Mouse (Mus musculus) forebrain, embryonic 12.5 days (tissue): Measurements from ENCODE around the gene Ccdc141. TPM values are rescaled to one million over a fixed set of nuclear protein-coding genes. Genes with fewer than 3 reads are reported as not detected.

ENCODE experiments used
- ATAC-seq: fragments of 200-750 bp; cut with Nextera tagmentation; 2 replicates; pipeline ENCODE4 v1.8.0; 2017; ENCODE audit warnings: moderate TSS enrichment; ENCODE audit not compliant: low FRiP score
- H3K27ac ChIP-seq: fragments of 300-500 bp; sonication (generic); 2 replicates; pipeline ENCODE4 v1.5.1; 2016; ENCODE audit warnings: mild to moderate bottlenecking
- H3K27me3 ChIP-seq: fragments of 300-500 bp; sonication (generic); 2 replicates; pipeline ENCODE4 v1.6.1; 2016; ENCODE audit warnings: mild to moderate bottlenecking
- H3K36me3 ChIP-seq: fragments of 300-500 bp; sonication (generic); replicated peaks from 2 replicates; pipeline ENCODE4 v1.6.1; 2016; ENCODE audit warnings: mild to moderate bottlenecking
- H3K4me1 ChIP-seq: fragments of 300-500 bp; sonication (generic); 2 replicates; pipeline ENCODE4 v1.6.1; 2016
- H3K4me2 ChIP-seq: fragments of 300-500 bp; sonication (generic); 2 replicates; pipeline ENCODE4 v1.6.1; 2016; ENCODE audit warnings: mild to moderate bottlenecking, moderate library complexity
- H3K4me3 ChIP-seq: fragments of 300-500 bp; sonication (generic); replicated peaks from 2 replicates; pipeline ENCODE4 v1.5.1; 2016; ENCODE audit warnings: mild to moderate bottlenecking
- H3K9ac ChIP-seq: fragments of 300-500 bp; sonication (generic); 2 replicates; pipeline ENCODE4 v1.6.1; 2016; ENCODE audit warnings: mild to moderate bottlenecking
- H3K9me3 ChIP-seq: fragments of 300-500 bp; sonication (generic); 2 replicates; pipeline ENCODE4 v1.6.1; 2016
- WGBS: fragments of 180-500 bp; shearing (Covaris S2); methylation state at CpG from one replicate; pipeline ENCODE4 v1.1.7; 2016; 5-methylcytosine and 5-hydroxymethylcytosine counted together
- polyA plus RNA-seq: library from polyadenylated mRNA; unstranded; fragments of >200 nt; fragmentation: Nextera tagmentation; extraction: Ambion mirVana; gene quantifications from 2 replicates; pipeline ENCODE4 v1.2.1, GENCODE M21; 2016

The Ccdc141 gene
- polyA plus RNA-seq, 1 experiment from 2014 or later = 3.6 TPM

DNA sequence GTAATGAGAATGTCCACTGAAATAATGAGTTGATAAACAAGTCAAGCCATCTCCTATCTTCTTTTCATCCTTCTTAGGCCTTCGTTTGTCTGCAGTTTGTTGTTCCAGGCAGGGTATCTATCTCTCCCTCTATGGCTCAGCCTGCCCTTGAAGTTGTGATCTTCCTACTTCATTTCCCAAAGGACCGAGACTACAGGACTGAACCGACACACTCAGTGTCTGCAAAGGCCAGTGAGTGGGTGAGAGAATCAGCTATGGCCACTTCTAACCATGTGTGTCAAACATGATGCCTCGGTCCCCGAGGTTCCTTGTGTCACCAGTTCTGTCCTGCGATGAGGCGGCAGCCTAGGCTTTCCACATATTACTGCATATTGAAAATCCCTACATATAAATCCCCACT lies 19.2 kb upstream of the Ccdc141 start:
- Histone ChIP-seq H3K4me1 (no peaks in the 10 kb centered on the region), H3K27ac (no peak overlapping the region), H3K4me2 (no peak overlapping the region), H3K4me3 (no peak overlapping the region), H3K9me3 (no peaks in the 10 kb centered on the region), H3K27me3 (no peaks in the 10 kb centered on the region), H3K9ac (no peak overlapping the region), H3K36me3 (peaks cover 61% of the 10 kb centered on the region)
- 93% methylated on average over 7 of the region's 7 CpGs for WGBS
- ATAC-seq = no peak

DNA sequence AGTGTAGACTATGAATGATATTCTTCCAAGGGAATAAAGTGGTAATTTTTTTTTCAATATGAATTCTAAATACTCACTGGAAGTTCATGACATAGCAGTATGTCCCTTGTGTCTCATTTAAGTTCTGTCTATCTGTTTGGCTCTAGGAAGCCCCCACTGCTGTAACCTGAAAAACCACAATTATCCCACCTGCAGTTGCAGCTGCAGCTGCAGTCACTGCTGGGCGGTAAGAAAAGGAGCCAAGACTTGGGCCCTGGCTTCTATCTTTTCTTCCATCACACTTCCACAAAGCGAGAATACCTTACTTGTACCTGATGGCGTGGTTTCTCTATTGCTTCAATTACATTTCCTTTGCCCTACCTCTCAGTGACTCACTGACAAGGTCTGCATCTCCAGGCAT lies 17.1 kb upstream of the Ccdc141 start:
- 89% methylated on average over 3 of the region's 3 CpGs for WGBS
- ATAC-seq = no peak
- Histone ChIP-seq H3K27me3 (no peaks in the 10 kb centered on the region), H3K9ac (no peak overlapping the region), H3K4me2 (no peak overlapping the region), H3K4me1 (no peaks in the 10 kb centered on the region), H3K4me3 (no peak overlapping the region), H3K9me3 (no peaks in the 10 kb centered on the region), H3K27ac (no peak overlapping the region), H3K36me3 (peaks cover 50% of the 10 kb centered on the region)

DNA sequence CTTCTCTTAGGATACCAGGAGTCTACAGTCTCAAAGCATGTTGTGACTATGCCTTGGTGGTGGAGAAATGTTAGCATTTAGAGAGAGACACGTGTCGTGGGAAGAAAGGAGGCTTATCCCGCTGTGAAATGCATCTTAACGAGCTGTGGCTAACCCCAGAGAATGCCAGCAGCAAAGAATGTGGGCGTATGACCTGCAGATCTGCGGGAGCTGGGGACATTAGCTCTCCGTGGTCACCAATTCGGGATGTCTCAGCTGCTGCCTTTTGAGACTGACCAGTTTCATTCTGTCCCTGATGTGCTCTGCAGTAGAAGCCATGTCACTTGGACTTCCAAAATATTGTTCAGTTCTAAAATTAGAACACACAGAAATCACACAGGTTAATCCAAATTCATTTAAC lies 16.5 kb upstream of the Ccdc141 start:
- H3K4me3 ChIP-seq = no peak overlapping the region
- no peaks in the 10 kb centered on the region for H3K27me3 ChIP-seq
- no peak for ATAC-seq
- H3K36me3 ChIP-seq = peaks cover 46% of the 10 kb centered on the region
- H3K9ac ChIP-seq = no peak overlapping the region
- no peaks in the 10 kb centered on the region for H3K9me3 ChIP-seq
- WGBS = 38% methylated on average over 8 of the region's 8 CpGs
- H3K4me1 ChIP-seq = no peaks in the 10 kb centered on the region
- no peak overlapping the region for H3K4me2 ChIP-seq
- no peak overlapping the region for H3K27ac ChIP-seq

DNA sequence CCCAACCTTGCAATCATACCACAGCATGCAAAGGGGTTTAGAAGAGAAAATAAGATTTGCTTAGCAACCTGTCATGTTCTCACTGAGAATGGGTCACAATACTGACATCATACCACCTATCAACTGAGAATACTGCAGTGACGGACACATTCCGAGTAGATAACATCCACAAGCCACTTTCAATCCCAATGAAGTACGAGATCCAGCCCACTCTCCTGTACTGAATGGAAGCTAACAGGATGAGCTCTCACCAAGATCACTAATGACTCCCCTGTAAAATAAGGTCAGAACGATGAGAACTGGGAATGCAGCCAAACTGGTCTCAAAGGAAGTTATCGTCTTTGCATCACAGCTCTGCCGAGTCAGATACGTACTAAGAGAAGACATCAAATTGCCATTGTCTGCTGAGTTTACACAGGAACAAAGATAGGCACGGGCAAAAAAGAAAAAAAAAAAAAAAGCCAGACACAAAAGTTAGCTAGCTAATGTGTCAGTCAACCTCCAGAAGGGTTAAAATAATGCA lies 13.7 kb upstream of the Ccdc141 start:
- no peaks in the 10 kb centered on the region for H3K9me3 ChIP-seq
- no peak overlapping the region for H3K27ac ChIP-seq
- no peak overlapping the region for H3K4me3 ChIP-seq
- no peak for ATAC-seq
- no peak overlapping the region for H3K9ac ChIP-seq
- WGBS = 75% methylated on average over 8 of the region's 8 CpGs
- H3K36me3 ChIP-seq = peaks cover 22% of the 10 kb centered on the region
- H3K4me1 ChIP-seq = no peaks in the 10 kb centered on the region
- no peaks in the 10 kb centered on the region for H3K27me3 ChIP-seq
- no peak overlapping the region for H3K4me2 ChIP-seq

DNA sequence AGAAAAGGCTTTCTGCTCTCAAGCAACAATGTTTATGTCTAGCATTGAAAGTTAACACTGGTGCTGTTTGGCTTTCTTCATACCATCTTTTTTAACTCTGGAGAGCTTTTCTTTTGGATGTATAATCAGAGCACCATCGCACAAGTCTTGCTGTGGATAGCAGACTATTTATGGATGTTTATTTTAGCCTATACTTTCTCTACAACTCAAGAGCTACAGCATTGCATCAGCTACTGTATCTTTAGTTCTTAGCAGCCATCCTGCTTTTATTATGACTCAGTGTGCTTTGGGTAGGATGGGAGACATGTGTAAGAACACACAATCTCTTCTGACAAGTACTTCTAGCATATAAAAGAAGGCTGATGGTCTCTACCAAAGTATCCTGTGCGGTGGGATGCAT lies 13.2 kb upstream of the Ccdc141 start:
- Histone ChIP-seq H3K9ac (no peak overlapping the region), H3K4me2 (no peak overlapping the region), H3K27ac (no peak overlapping the region), H3K36me3 (peaks cover 22% of the 10 kb centered on the region), H3K4me1 (no peaks in the 10 kb centered on the region), H3K9me3 (no peaks in the 10 kb centered on the region), H3K4me3 (no peak overlapping the region), H3K27me3 (no peaks in the 10 kb centered on the region)
- WGBS = 92% methylated on average over 2 of the region's 2 CpGs
- no peak for ATAC-seq

DNA sequence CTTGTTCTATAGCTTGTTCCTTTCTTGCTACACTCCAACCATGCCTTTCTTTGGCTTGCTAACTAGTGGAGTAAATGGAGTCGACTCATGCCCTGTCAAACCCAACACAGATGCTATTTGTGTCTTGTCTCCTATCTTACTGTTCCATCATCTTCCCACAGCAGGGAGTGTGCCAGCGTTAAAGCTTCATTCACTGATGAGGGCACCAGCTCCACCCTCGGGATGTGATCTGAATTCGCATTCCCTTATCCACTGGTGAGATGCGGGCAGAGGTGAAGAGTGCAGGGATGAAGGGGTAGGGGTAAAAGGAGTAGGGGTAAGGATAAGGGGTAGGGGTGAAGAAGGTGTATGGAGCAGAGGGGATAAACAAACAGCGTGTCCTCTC lies 12.6 kb upstream of the Ccdc141 start:
- Histone ChIP-seq H3K4me3 (no peak overlapping the region), H3K36me3 (peaks cover 17% of the 10 kb centered on the region), H3K27me3 (no peaks in the 10 kb centered on the region), H3K9ac (no peak overlapping the region), H3K4me1 (no peaks in the 10 kb centered on the region), H3K4me2 (no peak overlapping the region), H3K27ac (no peak overlapping the region), H3K9me3 (no peaks in the 10 kb centered on the region)
- ATAC-seq = no peak
- WGBS = 76% methylated on average over 6 of the region's 6 CpGs

DNA sequence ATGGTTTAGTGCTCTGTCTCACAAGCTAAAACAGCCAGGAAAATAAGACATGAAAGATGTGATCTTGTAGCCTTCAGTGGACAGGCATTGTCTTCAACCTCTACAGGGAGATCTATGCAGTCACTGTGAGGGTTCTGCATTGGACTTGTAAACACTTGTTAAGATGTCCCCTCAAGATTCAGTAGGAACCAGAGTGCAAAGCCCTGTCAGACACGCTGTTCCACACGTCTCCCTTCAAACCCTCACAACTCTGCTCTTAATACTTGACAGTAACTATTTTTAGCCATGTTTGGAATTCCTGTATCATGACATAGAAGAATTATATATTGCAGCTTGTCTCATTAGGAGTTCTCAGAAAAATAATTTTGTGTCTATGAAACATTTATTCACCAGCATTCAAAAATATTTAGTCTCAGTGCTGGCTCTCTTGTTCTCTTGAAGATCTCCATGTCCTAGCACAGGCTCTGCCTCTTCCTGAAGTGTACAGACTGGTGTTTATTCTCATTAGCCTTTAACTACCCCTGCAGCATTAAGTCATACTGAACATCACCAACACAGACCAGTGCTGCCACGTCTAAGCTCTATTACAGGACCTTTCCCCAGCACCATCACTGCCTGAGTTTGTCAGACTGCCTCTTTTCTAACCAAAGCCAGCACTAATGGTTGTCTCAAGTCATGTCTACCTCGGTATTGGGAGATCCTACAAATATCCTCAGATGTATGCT lies 12.0 kb upstream of the Ccdc141 start:
- no peak overlapping the region for H3K9ac ChIP-seq
- H3K4me1 ChIP-seq = 0 out of 2 replicates have a peak, but pooled peaks cover 2% of the 10 kb centered on the region
- no peaks in the 10 kb centered on the region for H3K9me3 ChIP-seq
- peaks cover 13% of the 10 kb centered on the region for H3K36me3 ChIP-seq
- H3K4me2 ChIP-seq = no peak overlapping the region
- H3K27ac ChIP-seq = no peak overlapping the region
- 88% methylated on average over 4 of the region's 4 CpGs for WGBS
- no peak overlapping the region for H3K4me3 ChIP-seq
- H3K27me3 ChIP-seq = no peaks in the 10 kb centered on the region
- no peak for ATAC-seq

DNA sequence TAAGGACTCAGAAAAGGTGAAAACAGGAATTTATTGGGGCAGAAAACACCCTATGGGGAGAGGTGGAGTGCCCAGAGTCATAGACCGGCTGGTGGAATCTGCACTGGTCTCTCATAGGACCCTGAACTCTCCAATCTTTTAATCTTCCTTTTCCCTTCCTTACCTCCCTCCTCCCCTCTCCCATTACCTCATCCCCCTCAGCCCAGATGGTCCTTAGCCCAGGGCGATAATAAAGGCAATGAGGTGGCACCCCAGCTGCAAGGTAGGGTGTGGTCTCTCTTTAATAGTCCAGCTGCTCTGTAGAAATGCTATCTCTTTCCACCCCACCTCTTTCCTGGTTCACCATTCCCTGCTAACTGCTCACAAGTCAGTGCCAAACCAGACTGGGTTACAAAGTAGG lies 7.0 kb upstream of the Ccdc141 start:
- no peak overlapping the region for H3K9ac ChIP-seq
- 78% methylated on average over 2 of the region's 2 CpGs for WGBS
- H3K4me2 ChIP-seq = no peak overlapping the region
- no peaks in the 10 kb centered on the region for H3K36me3 ChIP-seq
- no peak overlapping the region for H3K27ac ChIP-seq
- H3K4me1 ChIP-seq = 0 out of 2 replicates have a peak, but pooled peaks cover 2% of the 10 kb centered on the region
- H3K4me3 ChIP-seq = no peak overlapping the region
- no peaks in the 10 kb centered on the region for H3K27me3 ChIP-seq
- no peak for ATAC-seq
- no peaks in the 10 kb centered on the region for H3K9me3 ChIP-seq

DNA sequence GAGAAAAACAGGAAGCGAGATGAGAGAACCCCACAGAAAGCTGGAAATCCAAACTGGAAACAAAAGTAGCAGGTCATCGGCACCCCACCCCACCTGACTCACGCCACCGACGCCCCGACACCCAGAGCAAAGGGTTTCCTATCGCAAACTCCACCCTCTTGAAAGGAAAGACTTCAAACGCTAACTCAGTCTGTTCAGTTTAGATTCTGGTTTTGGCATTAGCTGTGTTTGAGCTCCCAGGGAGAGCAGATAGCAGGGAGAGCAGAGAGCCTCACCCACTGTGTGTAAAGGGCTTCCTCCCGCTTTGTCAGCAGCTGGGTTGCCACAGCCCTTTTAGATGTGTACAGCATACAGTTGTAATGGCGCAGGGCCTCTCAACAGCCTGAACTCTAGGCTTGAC lies 6.0 kb upstream of the Ccdc141 start:
- 77% methylated on average over 10 of the region's 10 CpGs for WGBS
- peaks cover 13% of the 10 kb centered on the region for H3K4me1 ChIP-seq
- ATAC-seq = no peak
- no peaks in the 10 kb centered on the region for H3K36me3 ChIP-seq
- H3K9me3 ChIP-seq = no peaks in the 10 kb centered on the region
- H3K27me3 ChIP-seq = no peaks in the 10 kb centered on the region
- H3K27ac ChIP-seq = no peak overlapping the region
- no peak overlapping the region for H3K4me2 ChIP-seq
- H3K4me3 ChIP-seq = no peak overlapping the region
- H3K9ac ChIP-seq = no peak overlapping the region

DNA sequence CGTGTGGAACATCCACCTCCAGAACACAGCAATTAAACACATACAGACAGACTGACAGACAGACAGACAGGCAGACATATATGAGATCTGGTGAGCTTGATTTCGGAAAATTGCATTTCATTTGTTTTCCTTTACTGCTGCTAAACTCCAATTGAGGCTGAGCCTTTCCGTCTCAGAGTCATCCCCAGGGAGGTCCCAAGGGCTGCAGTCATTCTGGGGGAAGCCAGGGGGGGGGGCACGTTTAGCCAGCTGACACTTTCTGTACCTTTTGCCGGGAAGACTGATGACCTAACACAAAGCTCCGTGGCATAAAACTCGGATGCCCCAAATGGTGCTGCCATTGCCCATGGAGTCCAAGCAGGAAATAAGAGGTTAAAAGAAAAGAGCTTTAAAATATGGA lies 5.0 kb upstream of the Ccdc141 start:
- Histone ChIP-seq H3K27ac (no peak overlapping the region), H3K36me3 (no peaks in the 10 kb centered on the region), H3K9me3 (no peaks in the 10 kb centered on the region), H3K4me2 (no peak overlapping the region), H3K4me1 (peaks cover 22% of the 10 kb centered on the region), H3K27me3 (no peaks in the 10 kb centered on the region; the same call in 1 of the 2 replicates), H3K9ac (no peak overlapping the region), H3K4me3 (no peak overlapping the region)
- ATAC-seq = no peak
- 73% methylated on average over 7 of the region's 7 CpGs for WGBS

DNA sequence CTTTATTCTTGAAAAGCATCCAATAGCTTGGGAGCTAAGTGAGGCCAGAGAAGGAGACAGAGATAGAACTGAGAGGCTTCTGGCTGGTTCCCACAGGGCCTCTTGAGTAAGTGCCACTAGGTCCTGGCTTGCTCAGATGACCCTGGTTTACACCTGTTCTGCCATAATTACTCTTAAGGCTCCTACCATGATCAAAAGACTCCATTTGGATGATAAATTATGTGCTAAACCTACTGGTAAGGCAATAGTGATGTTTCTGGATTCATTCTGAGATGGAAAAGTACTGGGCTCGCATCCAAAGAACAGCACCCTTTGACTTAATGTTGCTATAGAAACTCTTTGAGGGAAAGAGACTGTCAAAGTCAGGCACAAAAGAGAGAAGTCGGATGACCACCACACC lies 3.9 kb upstream of the Ccdc141 start:
- no peak overlapping the region for H3K4me3 ChIP-seq
- no peaks in the 10 kb centered on the region for H3K9me3 ChIP-seq
- no peaks in the 10 kb centered on the region for H3K36me3 ChIP-seq
- no peaks in the 10 kb centered on the region; the same call in 1 of the 2 replicates for H3K27me3 ChIP-seq
- ATAC-seq = no peak
- 70% methylated on average over 2 of the region's 2 CpGs for WGBS
- H3K4me1 ChIP-seq = peaks cover 29% of the 10 kb centered on the region
- no peak overlapping the region for H3K9ac ChIP-seq
- H3K27ac ChIP-seq = no peak overlapping the region
- H3K4me2 ChIP-seq = no peak overlapping the region

DNA sequence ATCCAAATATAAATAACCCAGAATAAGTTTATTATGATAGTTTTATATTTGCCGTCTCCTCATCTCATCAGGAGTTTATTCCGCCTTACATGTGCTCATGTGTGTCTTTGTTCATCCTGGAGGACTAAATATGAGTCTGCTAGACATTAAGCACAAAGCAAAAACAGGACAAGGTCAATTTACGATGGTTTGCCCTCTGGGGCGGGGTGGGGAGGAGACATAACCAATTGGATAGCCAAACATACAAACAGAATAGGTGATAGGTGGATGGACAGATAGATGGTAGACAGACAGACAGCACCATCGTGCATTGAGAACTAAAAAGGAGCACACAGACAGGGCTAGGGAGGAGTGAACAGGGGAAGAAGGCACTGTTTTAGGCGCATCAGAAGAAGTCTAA lies 3.4 kb upstream of the Ccdc141 start:
- 89% methylated on average over 6 of the region's 6 CpGs for WGBS
- Histone ChIP-seq H3K9ac (no peak overlapping the region), H3K27me3 (peaks cover 1% of the 10 kb centered on the region; the same call in 1 of the 2 replicates), H3K4me3 (no peak overlapping the region), H3K4me2 (no peak overlapping the region), H3K36me3 (no peaks in the 10 kb centered on the region), H3K27ac (no peak overlapping the region), H3K4me1 (peaks cover 29% of the 10 kb centered on the region), H3K9me3 (no peaks in the 10 kb centered on the region)
- ATAC-seq = no peak

DNA sequence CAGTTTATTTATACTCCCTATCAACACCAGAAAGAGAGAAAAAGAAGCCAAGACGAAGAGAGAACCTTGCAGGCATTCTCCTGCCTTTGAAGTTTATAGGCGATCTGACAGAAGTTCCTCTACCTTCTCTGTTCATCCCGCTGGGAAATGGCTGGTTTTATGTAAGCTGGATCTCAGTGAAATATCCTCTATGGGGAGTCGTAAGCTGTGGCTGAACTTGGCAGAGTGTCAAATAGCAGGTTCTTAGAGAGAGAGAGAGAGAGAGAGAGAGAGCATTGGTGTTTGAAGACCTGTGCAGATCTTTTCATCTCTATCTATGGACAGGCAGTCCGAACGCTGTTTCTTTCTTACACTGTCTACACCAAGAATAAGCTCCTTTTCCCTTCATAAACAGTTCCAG lies 2.9 kb upstream of the Ccdc141 start:
- H3K9ac ChIP-seq = no peak overlapping the region
- H3K27ac ChIP-seq = no peak overlapping the region
- WGBS = 65% methylated on average over 6 of the region's 6 CpGs
- no peak overlapping the region for H3K4me2 ChIP-seq
- no peaks in the 10 kb centered on the region for H3K9me3 ChIP-seq
- peaks cover 5% of the 10 kb centered on the region; the same call in 1 of the 2 replicates for H3K27me3 ChIP-seq
- no peak overlapping the region for H3K4me3 ChIP-seq
- peaks cover 29% of the 10 kb centered on the region for H3K4me1 ChIP-seq
- no peak for ATAC-seq
- no peaks in the 10 kb centered on the region for H3K36me3 ChIP-seq
